Mouse (Mus musculus) cerebellum, adult (tissue): ENCODE measurements around the gene Chrne.

Experiments
- ATAC-seq: cut with Nextera tagmentation; 2 replicates; pipeline ENCODE4 v1.9.2; 2017; ENCODE audit warnings: mild to moderate bottlenecking, moderate library complexity, mixed read lengths; ENCODE audit not compliant: insufficient number of reproducible peaks, low FRiP score, low TSS enrichment

Gene Chrne

DNA sequence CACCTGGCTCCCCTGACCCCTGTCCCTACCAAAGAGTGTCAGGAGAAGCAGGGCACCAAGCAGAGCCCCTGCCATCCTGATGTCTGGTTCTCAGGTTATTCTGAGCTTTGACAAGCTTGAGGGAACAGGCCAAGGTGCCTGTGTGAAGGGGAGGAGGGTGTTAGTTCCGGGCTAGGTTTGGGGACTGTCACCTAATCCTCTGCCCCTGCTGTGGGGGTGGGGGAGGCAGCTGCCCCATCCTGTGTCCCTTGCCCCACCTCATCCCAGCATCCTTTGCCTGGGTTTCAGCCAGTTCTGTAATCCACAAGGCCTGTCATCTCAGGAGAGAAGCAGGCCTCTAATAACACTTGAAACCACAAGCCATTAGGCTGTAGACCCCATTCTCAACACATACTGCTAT lies at the start of gene Chrne:
TSS of gene Chrne (minus strand) at position 116 of the 400 bp plus-strand sequence.
- ATAC-seq, result no peak

DNA sequence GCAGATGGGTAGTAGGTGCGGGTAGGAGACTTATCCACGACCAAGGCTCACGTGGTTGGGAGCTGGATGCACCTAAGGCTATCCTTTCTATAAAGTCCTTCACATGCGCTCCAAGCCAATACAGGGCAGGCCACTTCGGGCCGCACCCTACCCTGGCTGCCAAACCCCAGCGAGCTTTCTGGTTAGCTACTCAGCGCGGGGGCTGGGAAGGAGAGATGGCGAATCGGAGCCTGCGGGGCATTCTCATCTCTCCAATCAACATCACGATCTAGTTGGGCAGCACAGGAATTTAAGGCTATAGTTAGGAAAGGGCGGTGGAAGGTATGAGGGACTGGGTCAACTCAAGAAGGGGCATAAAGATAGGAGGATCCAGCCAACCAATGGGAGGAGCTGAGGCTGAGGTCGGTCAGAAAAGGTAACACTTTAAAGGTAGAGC lies 49.3 kb upstream of the Chrne start:
- no peak; the same call in 1 of the 2 replicates for ATAC-seq

DNA sequence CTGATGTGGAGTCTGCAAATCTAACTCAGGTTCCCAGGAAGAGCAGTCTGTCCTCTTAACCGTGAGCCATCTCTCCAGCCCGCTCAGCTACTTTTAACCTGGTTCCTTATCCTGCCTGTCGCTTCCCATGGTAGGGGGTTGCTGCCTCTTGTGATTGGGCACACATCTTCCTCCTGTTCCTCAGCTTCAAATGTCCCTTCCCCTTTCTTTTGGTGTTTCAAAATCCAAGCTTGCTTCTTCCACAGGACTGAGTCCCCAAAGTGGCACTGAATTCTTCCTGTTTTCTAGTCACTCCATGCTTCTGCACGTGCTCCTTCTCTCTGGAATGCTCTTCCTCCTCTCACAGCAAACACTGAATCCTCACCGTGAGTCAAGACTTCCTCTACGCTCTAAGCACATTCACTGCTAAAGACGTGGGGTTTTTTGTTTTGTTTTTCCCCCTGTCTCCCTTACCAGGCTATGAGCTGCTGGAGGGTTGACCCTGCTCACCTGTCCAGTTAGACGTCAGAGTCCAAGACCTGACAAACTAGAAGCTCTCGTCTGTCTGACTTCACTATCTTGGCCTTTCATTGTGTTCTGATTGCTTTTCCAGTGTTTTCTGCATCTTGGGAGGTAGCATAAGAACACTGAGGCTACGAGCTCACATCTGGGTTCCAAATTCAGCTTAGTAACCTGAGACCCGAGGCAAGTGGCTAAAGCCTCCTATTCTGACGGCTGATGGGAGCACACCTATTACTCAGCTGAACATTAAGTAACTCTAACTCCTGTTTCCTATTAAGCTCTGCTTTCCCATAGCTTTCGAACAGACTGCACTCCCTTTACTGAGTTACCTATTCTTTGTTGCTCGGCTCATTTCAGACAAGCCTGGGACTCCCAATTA lies 48.5 kb upstream of the Chrne start:
- ATAC-seq, result no peak

DNA sequence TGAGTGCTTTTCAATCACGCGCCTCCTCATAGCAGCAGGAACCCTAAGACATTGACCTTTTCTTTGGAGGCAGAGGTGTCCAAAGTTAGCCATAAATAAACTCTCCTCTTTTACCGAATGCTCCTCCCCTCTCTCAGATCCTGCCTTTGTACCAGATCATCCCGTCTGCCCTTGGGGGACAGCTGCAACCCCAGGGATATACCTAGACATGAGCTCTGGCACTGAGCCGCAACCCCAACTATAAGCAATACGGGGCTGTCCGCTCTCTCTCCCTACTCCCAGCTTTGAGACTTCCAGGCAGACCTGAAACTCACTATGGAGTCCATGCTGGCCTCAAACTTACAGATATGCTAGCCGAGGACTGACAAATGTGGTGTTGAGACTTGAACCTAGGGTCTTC lies 47.7 kb upstream of the Chrne start:
- ATAC-seq, result no peak

DNA sequence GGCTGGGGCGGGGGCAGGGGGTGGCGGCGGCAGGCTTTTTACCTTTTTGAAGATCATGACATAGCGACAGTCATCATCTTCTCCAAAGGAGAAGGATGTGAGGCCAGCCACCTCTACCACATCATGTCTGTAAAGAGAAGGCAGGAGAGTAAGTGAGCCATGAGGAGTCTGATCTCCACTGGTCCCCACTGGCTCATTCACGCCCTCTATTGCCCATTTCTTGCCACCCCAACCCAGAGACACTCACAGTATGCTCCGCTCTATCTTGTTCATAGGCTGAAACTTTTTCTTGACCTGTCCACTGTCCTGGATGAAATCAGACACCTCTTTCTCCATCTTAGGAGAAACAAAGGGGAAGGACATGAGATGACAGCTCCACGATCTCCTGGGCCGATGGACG lies 45.7 kb upstream of the Chrne start:
- ATAC-seq, result no peak

DNA sequence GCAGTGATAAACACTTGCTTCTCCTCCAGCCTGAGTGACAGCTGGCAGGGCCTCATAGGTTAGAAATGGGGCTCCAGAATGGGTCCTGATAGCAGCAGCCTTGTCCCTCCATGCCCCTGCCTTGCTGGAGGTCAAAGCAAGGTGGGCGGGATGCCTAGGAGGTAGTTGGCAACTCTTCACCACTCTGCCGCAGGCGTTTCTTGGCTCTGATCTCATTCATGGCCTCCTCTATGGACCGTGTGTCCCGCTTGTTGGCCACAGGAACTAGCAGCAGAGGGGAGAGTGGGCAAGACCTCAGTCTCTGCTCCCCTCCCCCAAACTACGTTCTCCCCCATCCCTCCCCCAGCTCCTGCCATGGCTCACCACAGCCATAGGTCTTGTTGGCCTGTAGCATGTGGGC lies 44.9 kb upstream of the Chrne start:
- ATAC-seq, result no peak

DNA sequence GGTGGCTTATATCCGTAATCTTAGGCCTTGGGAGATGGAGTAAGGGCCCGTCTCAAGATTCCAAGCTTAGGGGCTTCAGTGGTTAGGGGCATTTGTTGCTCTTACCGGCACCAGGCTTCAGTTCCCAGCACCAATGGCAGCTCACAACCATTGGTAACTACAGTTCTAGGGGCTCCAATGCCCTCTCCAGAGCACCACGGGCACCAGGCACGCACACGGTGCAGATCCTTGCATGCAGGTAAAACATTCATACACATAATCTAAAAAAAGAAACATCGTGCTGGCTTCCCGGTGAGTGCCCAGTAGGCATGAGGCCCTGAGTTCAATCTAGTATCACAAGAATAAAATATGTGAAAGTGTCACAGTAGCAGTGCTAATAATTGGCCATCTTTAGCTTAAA lies 44.1 kb upstream of the Chrne start:
- ATAC-seq, result no peak

DNA sequence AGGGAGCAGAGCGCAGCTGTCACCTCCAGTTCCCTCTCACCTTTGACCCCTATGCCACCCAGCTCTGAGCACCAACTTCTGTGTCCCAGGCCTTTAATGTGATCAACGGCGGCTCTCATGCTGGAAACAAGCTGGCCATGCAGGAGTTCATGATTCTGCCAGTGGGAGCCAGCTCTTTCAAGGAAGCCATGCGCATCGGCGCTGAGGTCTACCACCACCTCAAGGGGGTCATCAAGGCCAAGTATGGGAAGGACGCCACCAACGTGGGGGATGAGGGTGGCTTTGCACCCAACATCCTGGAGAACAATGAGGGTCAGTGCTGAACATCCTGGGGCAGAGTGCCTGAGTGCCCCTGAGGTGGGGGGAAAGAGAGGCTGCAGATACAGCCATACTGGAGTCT lies 41.6 kb upstream of the Chrne start:
- ATAC-seq, result no peak

DNA sequence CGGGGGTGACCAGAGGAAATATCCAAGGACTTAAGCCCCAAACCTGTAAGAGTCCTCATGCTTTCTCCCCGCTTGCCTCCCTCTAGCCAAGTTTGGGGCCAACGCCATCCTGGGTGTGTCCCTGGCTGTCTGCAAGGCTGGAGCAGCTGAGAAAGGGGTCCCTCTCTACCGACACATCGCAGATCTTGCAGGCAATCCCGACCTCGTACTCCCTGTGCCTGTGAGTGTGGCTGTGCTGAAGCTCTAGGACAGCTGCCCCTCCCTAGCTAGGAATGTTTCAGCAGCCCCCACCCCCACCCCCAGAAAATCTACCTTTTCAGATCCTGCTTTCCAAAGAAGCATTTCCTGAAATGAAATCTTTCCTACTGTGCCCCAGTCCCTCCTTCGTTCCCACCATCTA lies 39.9 kb upstream of the Chrne start:
- no peak for ATAC-seq

DNA sequence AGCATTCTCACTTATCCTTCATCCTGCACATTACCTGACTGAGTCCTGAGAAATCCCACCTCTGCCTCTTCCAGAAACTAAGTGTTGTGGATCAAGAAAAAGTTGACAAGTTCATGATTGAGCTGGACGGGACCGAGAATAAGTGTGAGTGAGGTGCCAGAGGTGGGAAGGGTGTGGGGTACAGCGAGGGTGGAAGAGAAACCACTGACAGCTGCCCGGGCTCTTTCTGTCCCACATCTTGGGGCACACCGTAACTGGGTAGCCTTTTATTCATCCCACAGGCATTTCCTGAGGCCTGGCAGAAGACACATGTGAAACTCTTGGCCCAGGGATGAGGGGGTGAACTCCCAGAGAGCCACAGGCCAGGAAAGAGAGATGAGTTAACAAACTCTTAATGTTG lies 39.5 kb upstream of the Chrne start:
- no peak for ATAC-seq

DNA sequence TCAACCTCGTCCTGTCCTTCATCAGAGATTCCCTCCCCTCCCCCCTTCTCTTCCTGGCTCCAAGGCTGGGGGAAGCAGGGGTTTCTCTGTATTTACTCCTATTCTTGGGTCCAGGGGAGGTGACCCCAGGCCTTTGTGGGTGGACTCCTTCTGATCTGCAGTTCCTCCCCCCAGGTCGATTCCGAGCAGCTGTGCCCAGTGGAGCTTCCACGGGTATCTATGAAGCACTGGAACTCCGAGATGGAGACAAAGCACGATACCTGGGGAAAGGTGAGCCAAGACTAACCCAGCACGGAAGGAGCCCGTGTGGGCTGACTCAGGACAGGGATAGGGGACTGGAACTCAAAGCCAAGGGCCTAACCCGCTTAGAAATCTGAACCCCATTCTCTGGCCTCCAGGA lies 39.0 kb upstream of the Chrne start:
- no peak for ATAC-seq

DNA sequence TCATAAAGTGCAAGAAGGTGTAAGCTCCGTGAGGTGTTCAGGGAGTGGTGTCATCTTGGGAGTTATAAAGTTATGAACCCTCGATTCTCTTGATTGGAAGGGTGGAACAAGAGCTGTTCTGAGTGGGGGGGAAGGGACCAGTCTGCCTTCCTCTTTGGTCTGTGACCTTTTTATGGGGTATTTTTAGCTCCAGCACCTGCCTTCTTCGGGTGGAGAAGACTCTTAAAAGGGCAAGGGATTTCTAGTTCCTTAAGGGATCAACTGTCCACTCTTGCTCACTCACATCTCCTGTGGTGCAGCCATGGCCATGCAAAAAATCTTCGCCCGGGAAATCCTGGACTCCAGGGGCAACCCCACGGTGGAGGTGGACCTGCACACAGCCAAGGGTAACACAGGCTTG lies 38.6 kb upstream of the Chrne start:
- no peak for ATAC-seq

DNA sequence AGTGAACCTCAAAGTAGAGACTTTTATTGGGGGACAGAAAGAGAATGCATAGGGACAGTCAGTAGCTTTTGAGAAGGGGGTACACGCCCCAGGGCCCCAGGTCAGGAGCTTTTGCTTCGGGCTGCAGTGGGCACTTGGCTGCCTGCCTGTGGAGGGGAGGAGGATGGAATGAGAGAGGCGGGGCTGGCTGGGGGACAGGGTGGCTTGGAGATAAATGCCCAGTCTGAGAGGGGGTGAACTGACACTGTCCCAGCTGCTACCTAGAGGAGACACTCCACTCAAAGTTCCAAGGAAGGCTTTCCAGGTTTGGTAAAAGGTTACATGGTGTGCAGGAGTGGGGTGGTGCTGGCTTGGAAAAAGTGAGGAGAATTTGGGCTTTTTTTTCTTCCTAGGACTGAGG lies 37.9 kb upstream of the Chrne start, which contains the start of gene Eno3:
TSS of gene Eno3 (plus strand) at position 239 of the 400 bp plus-strand sequence.
- ATAC-seq, result no peak

DNA sequence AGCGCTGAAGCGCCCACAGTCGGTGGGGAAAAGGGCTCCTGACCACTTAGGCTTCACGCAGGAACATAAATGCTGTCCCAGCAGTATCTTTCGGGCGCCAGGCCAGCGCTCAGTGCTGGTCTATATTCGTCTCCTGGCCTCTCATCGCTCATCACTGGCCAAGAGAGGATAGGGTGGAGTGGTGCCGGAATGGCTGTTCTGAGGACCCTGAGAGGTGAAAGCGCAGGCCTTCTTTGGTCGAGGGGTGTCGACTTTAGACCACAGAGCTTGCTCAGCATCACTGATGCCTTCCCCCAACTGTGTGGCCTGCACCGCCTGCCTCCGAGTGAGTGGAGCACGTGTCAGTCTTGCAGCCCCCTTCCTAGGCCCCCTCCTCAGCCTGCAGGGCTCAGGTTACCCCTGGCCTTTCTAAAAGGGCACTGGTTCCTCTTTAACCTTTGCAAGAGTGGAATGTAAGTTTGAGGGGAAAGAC lies 37.5 kb upstream of the Chrne start:
- ATAC-seq, result no peak

DNA sequence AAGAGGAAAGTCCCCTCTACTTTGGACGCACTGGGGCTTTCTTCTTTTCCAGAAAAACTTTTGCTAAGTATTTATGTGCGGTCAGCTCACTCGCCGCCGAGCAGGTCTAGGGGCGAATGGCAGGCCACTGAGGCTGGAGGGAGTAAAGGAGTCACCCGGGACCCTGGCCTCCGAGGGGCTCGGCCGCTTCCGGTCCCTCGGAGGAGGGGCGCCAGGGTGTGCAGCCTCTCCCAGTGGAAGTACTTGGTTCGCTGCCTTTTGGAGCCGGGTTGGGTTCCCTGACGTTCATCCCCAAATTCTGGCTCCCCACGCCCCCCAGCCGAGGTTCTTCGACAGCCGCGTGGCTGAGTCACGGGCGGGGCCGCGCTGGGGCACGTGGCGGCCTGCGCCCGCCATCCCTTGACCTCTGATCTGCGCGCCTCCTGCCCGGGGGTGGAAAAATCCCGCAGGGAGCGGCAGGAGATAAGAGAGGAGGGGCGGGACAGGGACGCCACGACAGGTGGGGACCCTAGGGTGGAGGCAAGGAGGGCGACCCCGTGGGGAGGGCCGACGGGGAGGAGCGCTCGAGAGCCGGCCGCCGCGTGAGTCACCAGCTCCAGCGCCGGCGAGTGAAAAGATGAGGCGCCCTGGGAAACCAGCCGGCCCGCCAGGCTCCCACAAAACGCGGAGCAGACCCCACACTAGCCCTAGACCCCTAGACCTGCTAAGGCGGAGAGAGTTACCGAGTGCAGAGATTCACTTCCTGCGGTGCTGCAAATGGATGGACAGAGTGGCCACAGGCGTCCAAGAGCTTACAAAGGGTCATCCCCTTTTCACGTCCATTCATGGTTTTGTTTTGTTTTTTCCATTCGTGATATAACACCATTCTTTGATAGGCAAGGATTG lies 36.8 kb upstream of the Chrne start:
- ATAC-seq, result no peak

DNA sequence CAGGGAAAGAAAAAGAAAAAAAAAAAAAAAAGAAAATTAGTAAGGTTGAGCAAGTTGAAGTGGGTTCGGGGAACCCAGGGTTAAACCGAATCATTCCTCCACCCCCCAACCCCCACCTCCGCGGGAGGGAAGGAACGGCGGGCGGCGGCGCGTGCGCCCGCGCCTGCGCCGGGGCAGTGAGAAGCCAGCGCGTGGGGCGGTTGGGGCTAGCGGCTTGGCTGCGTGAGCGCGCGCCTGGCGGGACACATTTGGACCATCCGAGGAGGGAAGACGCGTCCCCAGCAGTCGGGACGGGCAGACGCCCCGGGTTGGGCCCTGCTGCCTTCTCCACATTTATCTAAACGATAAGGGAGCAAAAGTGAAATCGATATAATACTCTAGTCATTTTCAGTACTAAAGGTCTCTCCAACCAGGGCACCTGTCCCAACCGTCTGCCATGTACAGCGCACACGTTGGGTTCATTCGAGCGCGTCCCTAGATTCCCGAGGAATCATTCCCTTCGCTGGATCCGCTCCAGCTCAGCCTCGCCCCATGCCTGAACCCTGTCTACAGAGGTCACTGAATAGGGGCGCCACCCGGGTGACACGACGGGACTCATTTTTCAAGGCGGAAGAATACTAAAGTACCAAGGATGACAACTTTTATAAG lies 36.0 kb upstream of the Chrne start:
- peak; percentile 50; the same call in 1 of the 2 replicates for ATAC-seq

DNA sequence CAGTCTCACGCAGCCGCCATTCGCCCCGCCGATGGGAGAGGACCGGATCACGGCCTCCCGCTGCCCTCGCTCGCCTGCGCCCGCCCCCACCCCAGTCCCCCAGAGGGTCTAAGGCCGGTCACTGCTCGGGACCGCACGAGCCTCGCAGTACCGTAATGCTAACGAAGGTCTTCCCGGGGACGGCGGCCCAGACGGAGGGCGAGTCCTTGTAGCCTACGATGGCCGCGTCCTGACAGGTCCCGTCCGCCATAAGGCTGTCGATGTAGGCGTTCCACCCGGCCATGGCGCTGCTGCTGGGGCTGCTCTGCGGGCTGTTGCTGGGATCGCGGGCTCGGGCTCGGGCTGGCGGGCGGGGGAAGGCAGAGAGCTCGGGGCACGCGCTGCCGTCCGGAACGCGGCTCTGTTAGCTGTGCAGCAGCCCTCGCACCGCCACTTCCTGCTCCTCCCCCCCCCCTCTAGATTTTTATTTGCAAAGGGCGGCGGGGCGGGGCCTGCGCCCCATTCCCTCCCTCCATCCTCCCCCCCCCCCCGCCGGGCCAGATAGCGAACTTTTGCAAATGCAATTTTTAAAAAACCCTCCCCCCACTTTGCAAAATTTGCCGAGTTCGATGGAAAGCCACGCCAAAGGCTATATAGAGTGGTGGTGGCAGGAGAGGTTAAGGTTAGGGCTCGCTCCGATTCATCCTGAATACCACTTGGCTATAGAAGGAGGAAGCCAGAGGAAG lies 35.3 kb upstream of the Chrne start, which contains the start of gene Pfn1:
TSS of gene Pfn1 (minus strand) at position 447 of the 725 bp plus-strand sequence.
- ATAC-seq, result peak; percentile 57

DNA sequence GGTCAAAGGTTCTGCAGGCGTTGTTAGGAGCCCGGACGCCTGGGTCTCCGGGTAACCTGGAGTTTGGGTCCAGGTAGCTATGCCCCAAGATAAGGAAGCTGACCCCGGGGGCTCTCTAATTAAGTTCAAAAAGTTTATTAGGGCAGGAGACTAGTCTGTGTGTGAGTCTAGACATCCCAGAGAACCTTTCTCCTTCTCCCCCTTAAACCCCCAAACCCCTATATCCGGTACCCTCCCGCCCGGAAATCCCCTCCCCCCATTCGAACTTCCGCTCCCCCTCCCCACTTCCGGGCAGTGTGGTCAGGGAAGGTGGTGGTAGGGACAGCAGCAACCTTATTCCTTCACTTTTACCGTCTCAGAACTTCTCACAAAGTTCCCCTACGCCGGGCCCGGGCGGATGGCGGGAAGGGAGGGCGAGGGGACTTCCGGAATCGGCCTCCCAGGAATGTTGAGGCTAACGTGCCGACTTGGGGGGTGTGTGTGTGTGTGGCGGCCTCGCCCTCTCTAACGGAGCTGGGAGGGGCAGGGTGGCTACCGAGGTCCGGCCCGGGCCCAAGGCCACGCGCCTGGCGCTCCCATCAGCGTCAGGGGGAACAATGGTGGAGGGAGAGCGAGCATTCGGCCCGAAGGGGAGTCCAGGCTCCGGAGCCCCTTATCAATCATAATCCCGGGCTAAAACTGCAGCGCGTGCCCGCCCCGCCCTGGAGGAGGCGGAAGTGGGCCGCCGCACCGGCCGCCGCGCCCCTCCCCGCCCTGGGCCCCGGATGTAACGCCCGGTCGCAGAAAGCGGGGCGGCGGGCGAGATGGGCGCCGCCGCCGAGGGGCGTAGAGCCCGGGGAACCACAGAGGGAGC lies 34.6 kb upstream of the Chrne start:
- ATAC-seq, result peak; percentile 16; the same call in 1 of the 2 replicates

DNA sequence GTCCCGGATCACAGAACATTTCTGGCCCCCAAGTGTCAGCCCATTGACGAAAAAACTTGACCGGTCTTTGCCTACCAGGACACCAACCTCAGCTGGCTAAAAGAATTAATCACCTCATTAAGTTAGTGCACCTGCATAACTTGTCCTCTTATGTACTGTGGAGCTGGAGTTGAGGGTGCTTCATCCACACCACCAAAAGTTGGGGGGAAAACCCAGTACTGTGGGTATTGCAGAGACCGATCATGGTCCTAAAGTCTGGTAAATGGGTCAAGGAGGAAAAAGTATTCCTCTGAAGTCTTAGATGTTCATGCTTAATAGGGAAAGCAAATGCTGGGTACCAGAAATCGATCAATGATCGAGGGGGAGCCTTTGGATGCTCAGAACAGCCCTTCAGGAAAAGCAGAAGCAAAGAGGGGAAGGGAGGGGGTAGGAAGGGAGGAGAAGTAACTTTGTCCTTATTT lies 33.9 kb upstream of the Chrne start:
- no peak for ATAC-seq
